Mouse (Mus musculus): ENCODE measurements around the gene Tceal8. TPM values are rescaled to one million over a fixed set of nuclear protein-coding genes. Genes with fewer than 3 reads are reported as not detected.

The Tceal8 gene
- total RNA-seq, 2 experiments from 2014 or later: 3.7 to 10.3 TPM

GRCm38 (mm10) chrX:136135559-136135958 lies 36.6 kb downstream of the Tceal8 start:
- no peak for DNase-seq (ENCODE audit: low spot score)

- peak; percentile 3 for DNase-seq (ENCODE audit: low spot score)
These were observed 44.4 kb downstream of the Tceal8 start for GRCm38 (mm10) chrX:136127744-136128064.

- DNase-seq (ENCODE audit: low spot score): no peak
These were observed 45.0 kb downstream of the Tceal8 start for GRCm38 (mm10) chrX:136127038-136127743.

Small RNA genes lying within 50 kb of the gene (microRNA-seq; reads per million reads assigned to microRNA genes)
- not detected for gene Mir6383

Other genes with a start within 250 kb of the Tceal8 start
- 1 to 10 TPM in 1 of 2 experiments, under 1 TPM in 1; 0.25 to 1.0 TPM for gene Arxes2, start 178.5 kb downstream of the Tceal8 start, total RNA-seq (2021)
- not detected for gene Arxes1, start 139.0 kb downstream of the Tceal8 start, total RNA-seq (2021)
- gene Bex2, start 104.1 kb downstream of the Tceal8 start, total RNA-seq (2021): not detected
- gene Nxf3, start 87.1 kb downstream of the Tceal8 start, total RNA-seq (2021): not detected
- not detected for gene Bex4, start 33.3 kb downstream of the Tceal8 start, total RNA-seq (2021)
- 10 to 100 TPM; 24.1 to 39.5 TPM for gene Tceal5, start 31.5 kb upstream of the Tceal8 start, total RNA-seq (2021)
- 10 to 100 TPM; 24.1 to 40.7 TPM for gene Tceal7, start 42.4 kb upstream of the Tceal8 start, total RNA-seq (2021)
- 10 to 100 TPM in 1 of 2 experiments, 1 to 10 TPM in 1; 8.6 to 43.9 TPM for gene Bex1, start 43.2 kb upstream of the Tceal8 start, total RNA-seq (2021)
- gene Tceal9, start 72.7 kb upstream of the Tceal8 start, total RNA-seq (2021): 10 to 100 TPM; 23.4 to 29.8 TPM
- gene Bex3, start 97.9 kb upstream of the Tceal8 start, total RNA-seq (2021): 1 to 10 TPM; 2.1 to 2.6 TPM

All from gastrocnemius, adult 18-20 months (tissue).